Mouse (Mus musculus) liver, embryonic 11.5 days (tissue): Measurements from ENCODE around the gene Med6. TPM values are rescaled to one million over a fixed set of nuclear protein-coding genes. Genes with fewer than 3 reads are reported as not detected.
A peak's percentile ranks its signal among the peaks of the same experiment; 100 is the strongest.

Experiments
- ATAC-seq: fragments of 200-750 bp; cut with Nextera tagmentation; replicated peaks from 2 replicates; pipeline ENCODE4 v1.8.0; 2017; ENCODE audit warnings: moderate number of reproducible peaks, mild to moderate bottlenecking, moderate TSS enrichment, moderate library complexity; ENCODE audit not compliant: low FRiP score
- DNase-seq: peaks from one replicate; pipeline ENCODE4 v3.0.0-alpha.2; 2017; ENCODE audit warnings: low spot score
- H3K27ac ChIP-seq: fragments of 300-500 bp; sonication (generic); 2 replicates; pipeline ENCODE4 v1.5.1; 2014; ENCODE audit warnings: mild to moderate bottlenecking, low read depth, low read length, control low read depth
- H3K27me3 ChIP-seq: fragments of 300-500 bp; sonication (generic); replicated peaks from 2 replicates; pipeline ENCODE4 v1.6.1; 2014; ENCODE audit warnings: low read length, mixed read lengths; ENCODE audit not compliant: control insufficient read depth, insufficient read depth
- H3K36me3 ChIP-seq: fragments of 300-500 bp; sonication (generic); 2 replicates; pipeline ENCODE4 v1.6.1; 2014; ENCODE audit warnings: mild to moderate bottlenecking, low read length, moderate library complexity, mixed read lengths; ENCODE audit not compliant: control insufficient read depth, insufficient read depth
- H3K4me1 ChIP-seq: fragments of 300-500 bp; sonication (generic); replicated peaks from 2 replicates; pipeline ENCODE4 v1.6.1; 2014; ENCODE audit warnings: low read length, mixed read lengths; ENCODE audit not compliant: control insufficient read depth, insufficient read depth
- H3K4me2 ChIP-seq: fragments of 300-500 bp; sonication (generic); 2 replicates; pipeline ENCODE4 v1.6.1; 2014; ENCODE audit warnings: mild to moderate bottlenecking, control low read depth, moderate library complexity
- H3K4me3 ChIP-seq: fragments of 300-500 bp; sonication (generic); 2 replicates; pipeline ENCODE4 v1.5.1; 2014; ENCODE audit warnings: low read depth, low read length, control low read depth
- H3K9ac ChIP-seq: fragments of 300-500 bp; sonication (generic); 2 replicates; pipeline ENCODE4 v1.6.1; 2014; ENCODE audit warnings: low read depth, low read length, control low read depth
- H3K9me3 ChIP-seq: fragments of 300-500 bp; sonication (generic); 2 replicates; pipeline ENCODE4 v1.6.1; 2016; ENCODE audit warnings: low read length, inconsistent platforms, mixed read lengths; ENCODE audit not compliant: control insufficient read depth
- WGBS: fragments of 180-500 bp; shearing (Covaris S2); extraction: QIAGEN DNeasy Blood & Tissue Kit; methylation state at CpG from one replicate; pipeline ENCODE4 v1.1.7; 2014; 5-methylcytosine and 5-hydroxymethylcytosine counted together
- polyA plus RNA-seq: library from polyadenylated mRNA; unstranded; fragments of >200 nt; fragmentation: Nextera tagmentation; extraction: Ambion mirVana; gene quantifications from 2 replicates; pipeline ENCODE4 v1.2.1, GENCODE M21; 2014

Med6 gene
- polyA plus RNA-seq, 1 experiment from 2014 or later, result 73.8 TPM

DNA sequence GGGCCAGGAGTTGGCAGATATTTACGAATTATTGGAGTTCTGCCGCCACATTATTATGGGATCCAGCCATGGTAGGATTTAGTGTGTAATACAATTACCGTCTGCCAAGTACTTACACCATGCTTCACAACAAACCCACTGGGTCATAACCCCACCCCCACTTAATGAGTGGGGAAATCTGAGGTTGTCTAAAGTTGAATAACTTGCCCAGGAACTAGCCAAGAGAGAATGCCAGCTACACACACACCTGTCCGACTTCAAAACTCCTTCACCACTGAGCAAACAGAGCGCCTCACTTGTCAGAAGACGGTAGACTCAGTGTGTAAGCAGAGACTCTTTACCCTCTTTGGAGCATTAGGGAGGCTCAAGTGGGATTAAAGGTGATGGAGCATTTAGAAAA lies 32.6 kb upstream of the Med6 start:
- no peak overlapping the region for H3K4me2 ChIP-seq
- no peak overlapping the region for H3K9ac ChIP-seq
- 82% methylated on average over 6 of the region's 6 CpGs for WGBS
- ATAC-seq, result no peak
- no peaks in the 10 kb centered on the region for H3K36me3 ChIP-seq
- no peaks in the 10 kb centered on the region for H3K9me3 ChIP-seq
- peaks cover 43% of the 10 kb centered on the region for H3K27me3 ChIP-seq
- DNase-seq, result no peak
- no peak overlapping the region for H3K27ac ChIP-seq
- H3K4me1 ChIP-seq, result no peaks in the 10 kb centered on the region
- no peak overlapping the region for H3K4me3 ChIP-seq

GRCm38 (mm10) chr12:81626226-81626861 lies 31.5 kb upstream of the Med6 start:
- no peak overlapping the region for H3K27ac ChIP-seq
- WGBS, result 69% methylated on average over 12 of the region's 12 CpGs
- no peaks in the 10 kb centered on the region for H3K9me3 ChIP-seq
- DNase-seq (no peak), ATAC-seq (no peak)
- H3K9ac ChIP-seq, result no peak overlapping the region
- no peaks in the 10 kb centered on the region for H3K36me3 ChIP-seq
- H3K4me1 ChIP-seq, result no peaks in the 10 kb centered on the region
- H3K27me3 ChIP-seq, result peaks cover 32% of the 10 kb centered on the region
- no peak overlapping the region for H3K4me2 ChIP-seq
- H3K4me3 ChIP-seq, result no peak overlapping the region

GRCm38 (mm10) chr12:81623377-81623776 lies 28.6 kb upstream of the Med6 start:
- ATAC-seq, result no peak
- no peak overlapping the region for H3K27ac ChIP-seq
- H3K36me3 ChIP-seq, result no peaks in the 10 kb centered on the region
- H3K27me3 ChIP-seq, result peaks cover 4% of the 10 kb centered on the region
- no peaks in the 10 kb centered on the region for H3K4me1 ChIP-seq
- no peak for DNase-seq
- H3K4me2 ChIP-seq, result no peak overlapping the region
- H3K9me3 ChIP-seq, result no peaks in the 10 kb centered on the region
- 73% methylated on average over 4 of the region's 4 CpGs for WGBS
- H3K4me3 ChIP-seq, result no peak overlapping the region
- no peak overlapping the region for H3K9ac ChIP-seq

GRCm38 (mm10) chr12:81619302-81619701 lies 24.5 kb upstream of the Med6 start:
- Histone ChIP-seq H3K9me3 (no peaks in the 10 kb centered on the region), H3K27ac (no peak overlapping the region), H3K27me3 (no peaks in the 10 kb centered on the region; the same call in 1 of the 2 replicates), H3K9ac (no peak overlapping the region), H3K4me1 (no peaks in the 10 kb centered on the region), H3K4me2 (no peak overlapping the region), H3K36me3 (no peaks in the 10 kb centered on the region), H3K4me3 (no peak overlapping the region)
- ATAC-seq, result no peak
- peak; percentile 37 for DNase-seq
- WGBS, result 17% methylated on average over 5 of the region's 5 CpGs

DNA sequence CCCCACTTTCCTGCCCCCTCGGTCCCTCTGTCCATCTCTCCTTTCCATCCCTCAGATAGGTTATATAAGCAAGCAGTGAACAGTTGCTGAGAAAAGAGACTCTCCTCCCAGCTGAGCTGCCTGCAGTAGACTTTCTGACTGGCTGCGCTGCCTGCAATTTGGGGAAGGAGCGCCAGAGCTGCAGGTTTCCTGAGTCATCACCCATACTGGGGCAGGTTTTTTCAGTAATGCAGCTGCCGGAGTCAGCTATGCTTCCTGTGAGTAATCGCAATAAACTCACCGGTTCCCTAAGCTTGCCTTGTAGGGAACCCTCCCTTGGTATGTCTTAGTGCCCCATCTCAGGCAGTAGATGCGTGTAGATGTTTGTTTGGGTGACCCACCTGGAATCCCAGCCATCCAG lies 22.2 kb upstream of the Med6 start:
- no peak overlapping the region for H3K4me2 ChIP-seq
- ATAC-seq (no peak), DNase-seq (no peak)
- H3K4me1 ChIP-seq, result no peaks in the 10 kb centered on the region
- WGBS, result 62% methylated on average over 7 of the region's 7 CpGs
- no peaks in the 10 kb centered on the region for H3K27me3 ChIP-seq
- no peak overlapping the region for H3K9ac ChIP-seq
- no peaks in the 10 kb centered on the region for H3K9me3 ChIP-seq
- no peak overlapping the region for H3K4me3 ChIP-seq
- H3K27ac ChIP-seq, result no peak overlapping the region
- no peaks in the 10 kb centered on the region for H3K36me3 ChIP-seq

GRCm38 (mm10) chr12:81615807-81616206 lies 21.0 kb upstream of the Med6 start:
- Histone ChIP-seq H3K9ac (no peak overlapping the region), H3K4me3 (no peak overlapping the region), H3K4me2 (no peak overlapping the region), H3K27ac (no peak overlapping the region), H3K27me3 (no peaks in the 10 kb centered on the region), H3K9me3 (no peaks in the 10 kb centered on the region), H3K4me1 (no peaks in the 10 kb centered on the region), H3K36me3 (no peaks in the 10 kb centered on the region)
- DNase-seq (no peak), ATAC-seq (no peak)
- WGBS, result 76% methylated on average over 6 of the region's 6 CpGs

DNA sequence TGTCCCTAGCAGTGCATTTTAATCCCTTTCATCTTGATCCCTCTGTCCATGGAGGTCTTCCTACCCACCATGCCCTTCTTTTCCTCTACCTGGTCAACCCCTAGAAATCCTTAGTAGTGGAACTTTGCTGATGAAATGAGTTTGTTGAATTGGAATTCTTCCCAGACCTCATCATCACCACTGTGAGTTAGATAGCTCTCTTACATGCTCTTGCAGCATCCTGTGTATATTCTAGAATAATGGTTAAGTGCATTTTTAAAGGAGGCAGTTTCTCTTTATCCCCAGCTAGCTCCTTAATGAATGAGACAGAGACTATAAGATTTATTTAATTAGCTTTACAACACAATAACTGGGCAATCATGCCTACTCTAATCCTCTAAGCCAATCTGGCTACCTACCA lies 14.6 kb upstream of the Med6 start:
- no peaks in the 10 kb centered on the region for H3K27me3 ChIP-seq
- no peak overlapping the region for H3K9ac ChIP-seq
- no peak overlapping the region for H3K4me3 ChIP-seq
- no peaks in the 10 kb centered on the region for H3K4me1 ChIP-seq
- no peak for DNase-seq
- H3K27ac ChIP-seq, result no peak overlapping the region
- ATAC-seq, result no peak
- H3K36me3 ChIP-seq, result no peaks in the 10 kb centered on the region
- H3K4me2 ChIP-seq, result no peak overlapping the region
- H3K9me3 ChIP-seq, result no peaks in the 10 kb centered on the region

GRCm38 (mm10) chr12:81604995-81605784 lies 10.4 kb upstream of the Med6 start:
- WGBS, result 59% methylated on average over 5 of the region's 5 CpGs
- no peak overlapping the region for H3K4me3 ChIP-seq
- no peaks in the 10 kb centered on the region for H3K4me1 ChIP-seq
- no peaks in the 10 kb centered on the region for H3K36me3 ChIP-seq
- no peaks in the 10 kb centered on the region for H3K9me3 ChIP-seq
- ATAC-seq (no peak), DNase-seq (no peak)
- H3K27me3 ChIP-seq, result peaks cover 2% of the 10 kb centered on the region; the same call in 1 of the 2 replicates
- H3K9ac ChIP-seq, result no peak overlapping the region
- H3K4me2 ChIP-seq, result no peak overlapping the region
- H3K27ac ChIP-seq, result no peak overlapping the region
